Mouse (Mus musculus) embryo, embryonic 9.5 days (tissue): ENCODE results near the gene Clpsl2.
"Not testable (repeated sequence)": the region's sequence is repeated elsewhere in the genome, so short reads cannot be mapped to it uniquely, and the experiment has no call there.

Experiments used
- DNase-seq: peaks from one replicate; pipeline ENCODE4 v3.0.0-alpha.2; 2017; ENCODE audit errors: extremely low spot score

Clpsl2 gene

DNA sequence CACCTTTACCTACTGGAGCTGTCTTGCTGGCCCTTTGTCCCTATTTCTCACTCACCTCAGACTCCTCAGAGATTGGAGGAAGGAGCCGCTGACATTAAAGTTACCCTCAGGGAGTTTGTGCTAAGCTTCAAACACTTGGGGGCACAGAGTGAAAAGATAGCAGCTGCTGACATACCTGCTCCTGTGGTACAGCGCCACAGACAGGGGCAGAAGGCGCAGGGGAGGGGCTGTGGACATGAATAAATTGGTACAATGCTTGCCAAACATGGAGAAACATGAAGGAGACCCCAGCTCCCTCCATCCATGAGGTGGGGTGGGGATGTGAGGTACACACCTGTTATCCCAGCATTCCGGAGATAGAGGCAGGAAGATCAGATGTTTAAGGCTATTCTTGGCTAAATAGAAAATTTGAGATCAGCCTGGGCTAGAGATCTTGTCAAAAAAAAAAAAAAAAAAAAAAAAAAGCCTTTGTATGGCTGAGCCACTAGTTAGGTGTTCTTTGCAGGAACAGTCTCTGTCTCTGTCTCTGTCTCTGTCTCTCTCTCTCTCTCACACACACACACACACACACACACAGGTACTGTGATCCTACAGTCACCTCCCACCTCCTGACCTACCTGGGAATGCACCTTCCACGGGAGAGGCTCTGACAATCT is 28.0 kb upstream of the Clpsl2 start:
- DNase-seq = no peak

DNA sequence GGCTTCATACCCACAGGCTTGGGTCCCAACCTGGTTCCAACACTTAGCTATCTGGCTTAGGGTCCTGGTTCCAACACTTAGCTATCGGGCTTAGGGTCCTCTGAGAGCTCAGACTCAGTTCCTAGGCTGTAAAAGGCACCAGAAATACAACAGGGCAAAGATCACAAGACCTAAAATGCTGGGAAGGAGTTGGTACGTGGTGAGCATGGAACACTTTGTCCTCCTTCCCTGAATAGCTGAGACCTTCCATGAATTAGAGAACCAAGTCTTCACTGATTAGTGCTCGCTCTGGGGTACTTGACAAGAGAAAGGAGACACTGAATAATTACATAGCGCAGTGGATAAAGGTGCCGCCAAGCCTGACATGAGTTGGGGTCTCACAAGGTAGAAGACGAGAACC is 27.3 kb upstream of the Clpsl2 start:
- no peak for DNase-seq

GRCm38 (mm10) chr17:28522623-28523354 is 26.4 kb upstream of the Clpsl2 start:
- DNase-seq = peak; percentile 90

DNA sequence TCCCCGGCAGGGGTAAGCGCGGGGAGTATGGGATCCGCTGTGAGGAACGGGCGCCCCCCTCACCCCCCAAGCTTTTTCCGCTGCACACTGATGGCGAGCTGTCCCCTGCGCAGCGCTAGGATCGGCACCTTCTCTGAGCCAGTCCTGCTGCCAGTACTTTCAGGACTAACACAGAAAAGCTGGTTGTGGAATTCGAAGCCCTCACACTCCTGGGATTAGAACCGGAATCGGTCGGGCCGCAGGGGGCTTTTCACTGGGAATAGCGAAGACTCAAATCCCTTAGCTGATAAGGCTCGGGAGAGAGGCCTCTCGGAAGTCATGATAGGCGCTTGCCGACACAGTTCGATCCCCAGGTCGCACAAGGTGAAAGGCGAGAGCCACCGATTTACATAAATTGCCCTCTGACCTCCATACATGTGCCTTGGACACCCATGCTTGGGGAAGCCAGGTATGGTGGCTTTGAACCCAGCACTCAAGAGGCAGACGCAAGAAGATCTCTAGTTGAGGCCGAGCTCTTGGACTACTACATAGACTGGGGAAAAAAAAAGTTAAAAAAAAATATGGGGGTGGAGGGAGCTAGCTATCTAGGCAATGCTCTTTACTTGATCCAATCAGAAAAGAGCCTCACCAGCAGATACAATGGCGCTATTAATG is 25.7 kb upstream of the Clpsl2 start:
- no peak for DNase-seq

DNA sequence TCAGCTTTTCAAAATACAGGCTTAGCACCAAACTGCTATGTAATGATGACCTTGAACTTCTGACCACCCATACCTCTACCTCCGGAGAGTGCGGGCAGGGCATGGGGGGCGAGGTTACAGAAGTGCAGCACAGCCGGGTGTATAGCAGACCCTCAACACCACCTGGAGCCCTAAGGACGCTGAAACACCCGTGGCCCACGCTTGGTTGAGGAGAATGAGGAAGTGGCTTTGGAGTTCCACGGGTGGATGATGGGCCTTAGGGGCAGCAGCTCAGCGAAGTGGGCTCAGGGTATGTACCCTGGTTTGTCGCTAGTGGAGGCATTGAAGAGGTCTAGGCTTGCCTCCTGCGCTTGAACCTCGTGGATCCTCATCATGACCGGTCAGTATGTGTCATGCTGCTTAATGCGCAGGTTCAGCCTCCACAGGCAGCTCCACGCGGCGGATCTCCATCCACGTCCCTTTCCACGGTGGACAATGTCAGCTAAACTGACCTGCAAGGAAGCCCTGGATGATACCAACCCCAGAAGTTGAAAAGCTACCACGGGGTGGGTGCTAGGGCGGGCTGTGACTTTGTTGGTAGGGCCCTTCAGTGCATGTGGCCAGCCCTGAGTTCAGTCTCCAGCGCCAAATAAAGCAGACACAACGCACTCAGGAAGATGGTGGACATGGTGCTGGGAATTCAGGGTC is 25.1 kb upstream of the Clpsl2 start:
- no peak for DNase-seq

DNA sequence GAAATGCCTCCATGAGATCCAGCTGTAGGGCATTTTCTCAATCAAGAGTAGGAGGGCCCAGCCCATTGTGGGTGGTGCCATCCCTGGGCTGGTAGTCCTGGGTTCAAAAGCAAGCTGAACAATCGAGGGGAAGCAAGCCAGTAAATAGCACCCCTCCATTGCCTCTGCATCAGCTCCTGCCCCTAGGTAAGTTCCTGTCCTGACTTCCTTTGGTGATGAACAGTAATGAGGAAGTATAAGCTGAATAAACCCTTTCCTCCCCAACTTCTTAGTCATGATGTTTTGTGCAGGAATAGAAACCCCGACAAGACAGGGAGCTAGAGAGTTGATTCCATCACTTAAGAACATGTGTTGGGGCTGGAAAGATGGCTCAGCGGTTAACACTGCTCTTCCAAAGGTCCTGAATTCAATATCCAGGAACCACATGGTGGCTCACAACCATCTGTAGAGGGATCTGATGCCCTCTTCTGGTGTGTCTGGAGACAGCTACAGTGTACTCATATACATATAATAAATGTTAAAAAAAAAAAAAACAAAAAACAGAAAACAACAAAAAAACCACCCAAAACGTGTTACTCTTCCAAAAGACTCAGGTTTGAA is 24.3 kb upstream of the Clpsl2 start:
- no peak for DNase-seq

DNA sequence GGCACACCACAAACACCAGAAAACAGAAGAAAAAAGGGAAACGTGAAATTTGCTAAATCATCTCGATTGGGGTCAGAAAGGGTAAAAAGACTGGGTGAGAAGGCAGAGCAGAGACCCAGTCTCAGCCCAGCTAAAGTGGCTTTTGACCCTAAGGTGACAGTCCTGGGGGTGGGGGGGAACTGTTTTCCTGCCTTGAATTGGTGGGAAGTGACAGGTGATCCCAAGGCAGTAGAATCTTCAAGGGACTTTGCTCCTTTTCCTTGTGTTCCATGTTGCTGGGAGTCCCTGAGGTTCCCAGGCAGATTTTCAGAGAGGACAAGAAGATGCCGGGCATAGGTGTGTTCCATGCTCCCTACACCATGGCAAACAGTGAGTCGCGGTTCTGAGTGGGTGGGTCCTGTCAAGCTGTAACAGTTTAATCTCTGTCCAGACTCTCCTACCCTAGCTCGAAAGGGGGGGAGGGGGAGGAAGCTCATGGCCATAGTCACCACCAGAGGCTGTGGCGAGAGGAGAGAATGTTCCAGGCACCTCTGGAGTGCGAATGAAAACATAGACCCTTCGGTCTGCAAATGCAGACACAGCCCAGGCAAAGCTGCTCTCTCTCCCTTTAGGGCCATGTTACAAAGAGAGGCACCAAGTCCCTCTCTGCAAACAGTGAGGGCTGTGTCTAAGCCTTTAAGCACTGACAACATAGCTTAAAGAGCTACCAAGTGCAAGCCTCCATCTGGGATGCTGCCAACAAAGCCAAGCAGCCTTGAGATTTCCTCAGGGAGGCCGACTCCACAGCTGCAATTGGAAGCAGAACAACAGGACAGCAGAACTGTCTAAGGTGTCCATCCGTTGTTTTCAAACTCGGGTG is 21.8 kb upstream of the Clpsl2 start:
- no peak for DNase-seq

DNA sequence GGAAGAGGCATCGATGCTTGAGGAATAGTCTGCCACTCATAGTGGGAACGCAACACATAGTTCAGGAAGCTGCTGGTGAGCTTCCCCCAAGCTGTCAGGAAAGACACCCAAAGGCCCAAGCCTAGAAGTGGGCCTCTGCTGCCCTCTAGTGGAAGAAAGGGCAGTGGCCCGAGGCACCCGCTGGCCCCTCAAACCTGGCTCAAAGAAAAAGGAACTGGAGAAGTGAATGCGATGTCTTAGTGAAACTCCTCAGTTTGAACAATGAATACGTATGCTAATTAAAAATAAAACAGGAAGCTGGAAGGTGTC is 21.2 kb upstream of the Clpsl2 start:
- peak; percentile 78 for DNase-seq

- no peak for DNase-seq
Measured at GRCm38 (mm10) chr17:28529116-28529515, 20.1 kb upstream of the Clpsl2 start.

- DNase-seq = no peak
Measured at GRCm38 (mm10) chr17:28530506-28530905, 18.7 kb upstream of the Clpsl2 start, which contains the start of gene Armc12. Gene Armc12, plus strand, starts transcription at chr17:28530806.

DNA sequence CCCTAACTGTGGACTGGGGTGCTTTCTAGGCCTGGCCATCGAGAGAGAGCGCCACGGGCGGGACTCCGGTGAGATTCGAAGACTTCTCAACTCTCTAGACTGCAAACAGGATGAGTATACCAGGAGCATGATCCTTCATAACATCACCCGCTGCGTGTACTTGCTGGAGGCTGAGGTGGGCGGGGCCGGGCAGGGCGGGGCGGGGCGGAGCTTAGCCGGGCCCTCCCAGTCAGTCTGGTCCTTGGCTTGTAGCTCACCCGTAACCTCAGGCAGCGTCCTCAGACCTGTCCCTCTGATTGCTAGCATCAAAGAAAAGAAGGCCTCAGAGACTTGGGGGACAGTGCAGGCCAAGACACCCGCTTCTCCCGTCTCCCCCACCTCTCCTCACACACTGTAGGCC is 17.3 kb upstream of the Clpsl2 start:
- peak; percentile 56 for DNase-seq

GRCm38 (mm10) chr17:28532557-28532956 is 16.7 kb upstream of the Clpsl2 start:
- no peak for DNase-seq

- no peak for DNase-seq
Measured at GRCm38 (mm10) chr17:28533327-28533726, 15.9 kb upstream of the Clpsl2 start.

DNA sequence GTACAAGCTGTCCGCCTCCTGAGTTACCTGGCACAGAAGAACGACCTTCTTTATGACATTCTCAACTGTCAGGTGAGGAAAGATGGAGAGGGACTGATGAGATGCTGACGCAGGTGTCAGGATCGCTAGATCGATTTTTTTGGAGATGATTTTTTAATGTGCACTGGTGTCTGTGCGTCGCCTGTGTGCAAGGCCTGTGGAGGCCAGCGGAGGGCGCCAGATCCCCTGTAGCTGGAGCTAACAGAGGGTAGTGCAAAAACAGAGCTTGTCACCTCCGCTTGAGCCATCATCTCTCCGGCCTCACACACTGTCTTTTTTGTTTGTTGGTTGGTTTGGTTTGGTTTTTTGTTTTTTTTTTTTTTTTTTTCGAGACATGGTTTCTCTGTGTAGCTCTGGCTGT is 11.3 kb upstream of the Clpsl2 start:
- DNase-seq = no peak

- no peak for DNase-seq
Measured at GRCm38 (mm10) chr17:28546925-28547324, 2.3 kb upstream of the Clpsl2 start.

DNA sequence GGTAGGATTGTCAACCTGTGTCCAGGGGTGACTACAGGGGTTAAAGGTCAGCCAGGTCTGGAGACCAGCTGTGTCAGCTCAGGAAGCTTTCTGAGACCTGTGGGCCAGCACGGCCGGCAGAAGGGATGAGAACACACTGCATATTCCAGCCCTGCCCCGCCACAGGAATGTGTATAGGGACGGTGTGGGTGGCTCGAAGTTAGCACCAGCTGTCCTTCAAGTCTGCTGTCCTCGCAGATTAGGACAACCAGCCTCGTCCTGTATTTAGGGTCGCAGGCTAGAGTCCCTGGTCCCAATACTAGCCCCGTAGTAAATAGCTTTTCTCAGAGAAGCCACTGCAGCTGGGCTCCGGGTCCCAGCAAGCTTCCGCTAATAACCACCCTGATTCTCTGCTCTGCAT is 661 bp upstream of the Clpsl2 start:
- DNase-seq = no peak

DNA sequence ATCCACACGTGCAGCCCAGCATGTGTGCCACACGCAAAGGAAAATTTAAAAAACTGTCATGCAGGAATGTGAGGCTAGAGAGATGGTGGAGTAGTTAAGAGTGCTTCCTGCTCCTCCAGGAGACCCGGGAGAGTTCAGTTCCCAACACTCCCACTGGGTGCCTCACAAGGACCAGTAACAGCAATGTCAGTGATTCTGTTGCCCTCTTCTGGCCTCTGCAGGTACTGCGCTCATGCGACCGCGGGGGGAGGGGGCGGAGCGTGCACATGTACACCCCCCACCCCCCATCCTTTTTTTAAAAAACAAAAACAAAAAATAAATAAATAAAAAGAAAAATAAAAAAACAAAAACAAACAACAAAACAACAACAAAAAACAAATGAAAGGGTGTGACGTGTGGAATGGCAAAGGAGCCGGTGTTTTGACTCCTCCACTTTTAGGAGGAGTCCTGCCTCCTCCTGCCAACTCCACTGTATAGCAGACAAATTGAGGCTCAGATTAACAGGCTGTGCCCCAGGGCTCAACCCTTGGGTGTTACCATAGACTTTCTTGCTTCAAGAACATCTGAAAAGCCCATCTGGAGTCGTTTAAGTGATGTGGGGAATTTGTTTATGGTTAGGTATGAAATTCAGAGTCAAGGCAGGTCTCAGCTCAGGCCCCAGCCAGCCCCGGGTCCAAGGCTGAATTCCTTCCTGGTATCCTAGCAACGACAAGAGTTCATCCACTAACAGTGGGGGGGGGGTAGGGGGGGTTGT is 4.0 kb downstream of the Clpsl2 start:
- peak; percentile 79 for DNase-seq

DNA sequence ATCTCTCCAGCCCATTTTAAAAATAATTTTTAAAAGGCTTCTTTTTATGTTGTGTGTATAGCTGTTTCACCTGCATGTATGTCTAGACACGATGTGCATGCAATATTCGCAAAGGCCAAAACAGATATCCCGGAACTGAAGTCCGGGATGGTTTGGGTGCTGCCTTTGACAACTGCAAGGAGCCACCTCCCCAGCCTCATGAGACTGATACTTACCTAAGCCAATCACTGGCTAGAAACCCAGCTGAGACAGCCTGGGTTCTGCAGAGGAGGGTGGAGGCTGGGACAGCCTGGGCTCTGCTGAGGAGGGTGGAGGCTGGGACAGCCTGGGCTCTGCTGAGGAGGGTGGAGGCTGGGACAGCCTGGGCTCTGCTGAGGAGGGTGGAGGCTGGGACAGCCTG is 4.8 kb downstream of the Clpsl2 start:
- not testable (repeated sequence) for DNase-seq

DNA sequence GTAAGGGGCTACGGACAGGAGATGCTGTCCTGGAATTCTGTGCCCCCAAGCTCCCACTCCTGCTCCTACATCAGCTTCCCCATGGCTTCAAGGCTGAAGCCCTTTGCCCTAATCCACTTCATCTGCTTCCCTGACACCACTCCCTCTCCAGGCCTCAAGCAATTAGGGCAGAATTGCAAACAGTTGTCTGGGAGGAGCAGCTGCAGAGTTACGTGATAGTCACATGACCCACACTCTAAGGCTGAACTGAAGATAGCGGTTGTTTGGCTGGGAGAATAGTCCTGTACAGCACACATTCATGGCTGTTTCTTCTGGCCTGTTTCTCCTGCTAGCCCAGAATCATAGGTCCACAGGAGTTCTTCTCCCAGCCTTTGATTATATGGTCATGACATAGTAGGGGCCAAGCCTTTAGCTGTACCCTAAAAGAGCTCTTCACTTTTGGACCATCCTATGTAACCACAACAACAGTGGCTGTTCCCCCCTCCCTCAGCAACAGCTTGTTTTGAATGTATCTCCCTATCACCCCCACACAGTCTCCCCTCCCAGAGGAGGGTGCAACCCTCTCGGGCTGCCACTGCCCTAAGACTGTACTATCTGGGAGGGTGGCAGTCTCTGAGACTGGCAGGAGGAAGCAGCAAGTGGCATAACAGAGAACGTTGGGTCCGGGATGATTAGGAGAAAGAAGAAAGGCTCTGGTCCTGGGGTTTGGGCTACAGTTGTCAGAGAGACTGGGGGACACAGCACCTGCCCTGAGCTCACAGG is 7.6 kb downstream of the Clpsl2 start:
- DNase-seq = no peak

- no peak for DNase-seq
Measured at GRCm38 (mm10) chr17:28557772-28558171, 8.6 kb downstream of the Clpsl2 start.
